Mouse (Mus musculus): ENCODE measurements at regions not wholly inside any gene's neighbourhood (a gene's known extent, or its start where the extent isn't known, plus 50 kb on each side); places are given as distances from the start of the nearest gene placed in this dataset.

GRCm38 (mm10) chr9:61207423-61208150 lies 164.6 kb upstream of the Tle3 start:
- Histone ChIP-seq H3K4me2 (ENCODE audit: low read length) (no peak overlapping the region), H3K9ac (ENCODE audit: low read length) (no peak overlapping the region), H3K9me3 (ENCODE audit: control insufficient read depth, low read length) (no peaks in the 10 kb centered on the region), H3K4me1 (replicated peaks; ENCODE audit: control insufficient read depth, insufficient read depth, low read length) (no peaks in the 10 kb centered on the region), H3K27me3 (replicated peaks; ENCODE audit: control insufficient read depth, insufficient read depth, low read length) (no peaks in the 10 kb centered on the region), H3K27ac (ENCODE audit: low read depth) (no peak overlapping the region), H3K4me3 (ENCODE audit: low read depth, low read length) (no peak overlapping the region), H3K36me3 (ENCODE audit: control insufficient read depth, insufficient read depth, low read length) (no peaks in the 10 kb centered on the region)
- DNase-seq (ENCODE audit: low spot score) (no peak), ATAC-seq (replicated peaks; ENCODE audit: low FRiP score, low TSS enrichment, low read depth) (no peak)
- 91% methylated on average over 13 of the region's 13 CpGs for WGBS

DNA sequence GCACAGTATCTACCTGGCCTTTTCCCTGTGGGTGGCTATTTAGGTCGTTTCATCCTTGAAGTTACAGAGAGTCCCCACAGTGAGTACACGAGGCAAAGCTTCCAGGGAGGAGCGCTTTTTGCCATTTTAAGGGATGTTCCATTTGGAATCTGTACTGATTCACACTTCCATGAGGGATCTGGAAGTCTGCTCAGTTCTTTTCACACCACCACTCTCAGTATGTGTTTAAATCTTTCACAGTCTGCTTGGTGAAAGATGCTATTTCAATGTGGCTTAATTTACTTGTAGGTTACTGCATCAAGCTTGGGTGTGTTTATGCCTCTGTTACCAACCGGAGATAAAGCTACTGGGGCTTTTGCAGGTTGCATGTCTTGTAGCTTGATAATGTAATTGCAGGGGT lies 160.5 kb upstream of the Tle3 start:
- WGBS: 49% methylated on average over 4 of the region's 4 CpGs
- H3K36me3 ChIP-seq (ENCODE audit: control insufficient read depth, insufficient read depth, low read length): no peaks in the 10 kb centered on the region
- no peaks in the 10 kb centered on the region for H3K9me3 ChIP-seq (ENCODE audit: control insufficient read depth, low read length)
- DNase-seq (ENCODE audit: low spot score) (no peak), ATAC-seq (replicated peaks; ENCODE audit: low FRiP score, low TSS enrichment, low read depth) (no peak)
- no peaks in the 10 kb centered on the region for H3K27me3 ChIP-seq (replicated peaks; ENCODE audit: control insufficient read depth, insufficient read depth, low read length)
- H3K9ac ChIP-seq (ENCODE audit: low read length): no peak overlapping the region
- no peak overlapping the region for H3K4me2 ChIP-seq (ENCODE audit: low read length)
- peaks cover 5% of the 10 kb centered on the region; the same call in 1 of the 2 replicates for H3K4me1 ChIP-seq (replicated peaks; ENCODE audit: control insufficient read depth, insufficient read depth, low read length)
- H3K27ac ChIP-seq (ENCODE audit: low read depth): no peak overlapping the region
- no peak overlapping the region for H3K4me3 ChIP-seq (ENCODE audit: low read depth, low read length)

- H3K9ac ChIP-seq (ENCODE audit: low read length): no peak overlapping the region
- peaks cover 5% of the 10 kb centered on the region; the same call in 1 of the 2 replicates for H3K4me1 ChIP-seq (replicated peaks; ENCODE audit: control insufficient read depth, insufficient read depth, low read length)
- H3K27ac ChIP-seq (ENCODE audit: low read depth): peak overlapping the region; percentile 29; the same call in 1 of the 2 replicates
- no peaks in the 10 kb centered on the region for H3K27me3 ChIP-seq (replicated peaks; ENCODE audit: control insufficient read depth, insufficient read depth, low read length)
- 15% methylated on average over 6 of the region's 6 CpGs for WGBS
- H3K4me3 ChIP-seq (ENCODE audit: low read depth, low read length): no peak overlapping the region
- H3K9me3 ChIP-seq (ENCODE audit: control insufficient read depth, low read length): no peaks in the 10 kb centered on the region
- no peak overlapping the region for H3K4me2 ChIP-seq (ENCODE audit: low read length)
- ATAC-seq (replicated peaks; ENCODE audit: low FRiP score, low TSS enrichment, low read depth) (0 out of 2 replicates have a peak, but pooled peaks have one; percentile 32), DNase-seq (ENCODE audit: low spot score) (no peak)
- H3K36me3 ChIP-seq (ENCODE audit: control insufficient read depth, insufficient read depth, low read length): no peaks in the 10 kb centered on the region
Measured at GRCm38 (mm10) chr9:61214943-61215342, 157.2 kb upstream of the Tle3 start.

DNA sequence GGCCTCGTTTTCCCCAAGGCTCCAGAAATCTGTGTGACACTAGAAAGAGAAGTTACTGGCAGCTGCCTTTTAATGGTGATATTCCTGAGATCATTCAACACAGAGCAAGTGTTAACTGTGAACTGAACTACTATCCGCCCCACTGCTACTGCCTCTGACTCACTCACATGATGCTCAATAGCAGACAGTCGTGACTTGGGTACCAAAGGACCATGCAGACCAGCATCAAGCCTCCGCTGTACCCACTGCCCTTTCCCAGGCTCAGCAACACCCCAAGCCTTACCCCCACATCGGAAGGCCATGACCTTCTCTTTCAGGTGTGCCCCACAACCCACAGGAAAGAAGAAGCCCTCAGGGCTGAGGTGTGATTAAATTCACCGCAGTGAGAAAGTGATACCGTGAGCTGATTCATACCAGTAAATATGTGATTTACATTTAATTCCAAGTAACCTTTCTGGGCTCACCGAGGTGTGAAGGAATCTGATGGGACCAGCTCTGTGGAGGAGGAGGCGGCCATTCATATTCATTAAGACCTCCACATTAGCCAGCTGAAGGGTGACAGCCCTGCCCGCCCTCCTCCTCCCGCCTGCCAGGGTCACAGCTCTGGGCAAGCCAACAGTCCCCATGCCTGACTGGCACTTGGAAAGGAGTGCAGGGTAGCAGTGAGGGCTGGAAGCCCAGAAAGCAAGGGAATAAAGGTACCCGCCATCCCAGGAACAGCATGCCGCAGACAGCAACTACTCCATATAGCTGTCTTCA lies 156.0 kb upstream of the Tle3 start:
- H3K4me1 ChIP-seq (replicated peaks; ENCODE audit: control insufficient read depth, insufficient read depth, low read length): peaks cover 5% of the 10 kb centered on the region; the same call in 1 of the 2 replicates
- no peaks in the 10 kb centered on the region for H3K27me3 ChIP-seq (replicated peaks; ENCODE audit: control insufficient read depth, insufficient read depth, low read length)
- no peak overlapping the region for H3K9ac ChIP-seq (ENCODE audit: low read length)
- no peak overlapping the region for H3K27ac ChIP-seq (ENCODE audit: low read depth)
- H3K9me3 ChIP-seq (ENCODE audit: control insufficient read depth, low read length): no peaks in the 10 kb centered on the region
- no peak for DNase-seq (ENCODE audit: low spot score)
- WGBS: 82% methylated on average over 13 of the region's 13 CpGs
- H3K4me3 ChIP-seq (ENCODE audit: low read depth, low read length): no peak overlapping the region
- no peak overlapping the region for H3K4me2 ChIP-seq (ENCODE audit: low read length)
- H3K36me3 ChIP-seq (ENCODE audit: control insufficient read depth, insufficient read depth, low read length): no peaks in the 10 kb centered on the region
- ATAC-seq (replicated peaks; ENCODE audit: low FRiP score, low TSS enrichment, low read depth): no peak

- Histone ChIP-seq H3K36me3 (ENCODE audit: control insufficient read depth, insufficient read depth, low read length) (no peaks in the 10 kb centered on the region), H3K4me3 (ENCODE audit: low read depth, low read length) (no peak overlapping the region), H3K4me1 (replicated peaks; ENCODE audit: control insufficient read depth, insufficient read depth, low read length) (peaks cover 5% of the 10 kb centered on the region; the same call in 1 of the 2 replicates), H3K27me3 (replicated peaks; ENCODE audit: control insufficient read depth, insufficient read depth, low read length) (no peaks in the 10 kb centered on the region), H3K27ac (ENCODE audit: low read depth) (no peak overlapping the region), H3K9ac (ENCODE audit: low read length) (no peak overlapping the region), H3K9me3 (ENCODE audit: control insufficient read depth, low read length) (0 out of 2 replicates have a peak, but pooled peaks cover 5% of the 10 kb centered on the region), H3K4me2 (ENCODE audit: low read length) (no peak overlapping the region)
- DNase-seq (ENCODE audit: low spot score) (no peak), ATAC-seq (replicated peaks; ENCODE audit: low FRiP score, low TSS enrichment, low read depth) (no peak)
- WGBS: 81% methylated on average over 9 of the region's 9 CpGs
Measured at GRCm38 (mm10) chr9:61220017-61220416, 152.1 kb upstream of the Tle3 start.

GRCm38 (mm10) chr9:61222212-61223003 lies 149.8 kb upstream of the Tle3 start:
- Histone ChIP-seq H3K4me3 (ENCODE audit: low read depth, low read length) (no peak overlapping the region), H3K36me3 (ENCODE audit: control insufficient read depth, insufficient read depth, low read length) (no peaks in the 10 kb centered on the region), H3K9ac (ENCODE audit: low read length) (no peak overlapping the region), H3K27me3 (replicated peaks; ENCODE audit: control insufficient read depth, insufficient read depth, low read length) (no peaks in the 10 kb centered on the region), H3K27ac (ENCODE audit: low read depth) (no peak overlapping the region), H3K9me3 (ENCODE audit: control insufficient read depth, low read length) (0 out of 2 replicates have a peak, but pooled peaks cover 5% of the 10 kb centered on the region), H3K4me2 (ENCODE audit: low read length) (no peak overlapping the region), H3K4me1 (replicated peaks; ENCODE audit: control insufficient read depth, insufficient read depth, low read length) (no peaks in the 10 kb centered on the region)
- no peak for ATAC-seq (replicated peaks; ENCODE audit: low FRiP score, low TSS enrichment, low read depth)
- no peak for DNase-seq (ENCODE audit: low spot score)
- WGBS: 90% methylated on average over 18 of the region's 18 CpGs

DNA sequence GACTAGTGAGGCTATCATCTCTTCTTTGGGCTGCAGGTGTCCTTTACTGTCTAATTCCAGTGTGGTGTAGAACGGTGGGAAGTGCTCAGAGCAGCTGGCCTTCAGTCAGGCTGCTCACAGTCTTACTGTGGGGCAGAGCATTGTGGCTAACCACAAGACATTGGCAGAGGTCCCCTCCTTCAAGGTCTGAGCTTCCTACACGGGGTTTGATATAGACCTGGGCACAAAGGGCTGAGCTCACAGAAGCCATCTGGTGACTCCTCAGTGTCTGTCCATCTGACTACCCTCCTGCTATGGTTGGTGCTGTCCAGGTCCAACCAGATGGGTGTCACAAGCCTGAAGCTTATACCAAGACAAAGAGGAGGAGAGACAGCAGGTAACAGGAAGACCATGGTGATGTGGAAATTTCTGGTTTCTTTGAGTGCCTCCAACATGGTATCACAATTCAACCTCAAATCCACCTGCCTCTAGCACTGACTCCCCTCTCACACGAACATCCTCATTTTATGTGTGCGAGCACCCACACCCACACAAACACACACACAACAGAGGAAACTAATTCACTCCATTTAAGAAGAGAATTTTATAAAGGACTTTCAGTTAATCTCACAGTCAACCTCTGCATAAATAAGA lies 147.0 kb upstream of the Tle3 start:
- no peaks in the 10 kb centered on the region for H3K36me3 ChIP-seq (ENCODE audit: control insufficient read depth, insufficient read depth, low read length)
- WGBS: 81% methylated on average over 4 of the region's 4 CpGs
- H3K4me3 ChIP-seq (ENCODE audit: low read depth, low read length): no peak overlapping the region
- H3K27me3 ChIP-seq (replicated peaks; ENCODE audit: control insufficient read depth, insufficient read depth, low read length): no peaks in the 10 kb centered on the region
- H3K9me3 ChIP-seq (ENCODE audit: control insufficient read depth, low read length): 0 out of 2 replicates have a peak, but pooled peaks cover 5% of the 10 kb centered on the region
- no peak overlapping the region for H3K4me2 ChIP-seq (ENCODE audit: low read length)
- H3K9ac ChIP-seq (ENCODE audit: low read length): no peak overlapping the region
- DNase-seq (ENCODE audit: low spot score): no peak
- no peak overlapping the region for H3K27ac ChIP-seq (ENCODE audit: low read depth)
- no peaks in the 10 kb centered on the region for H3K4me1 ChIP-seq (replicated peaks; ENCODE audit: control insufficient read depth, insufficient read depth, low read length)
- no peak for ATAC-seq (replicated peaks; ENCODE audit: low FRiP score, low TSS enrichment, low read depth)

- 0 out of 2 replicates have a peak, but pooled peaks cover 5% of the 10 kb centered on the region for H3K9me3 ChIP-seq (ENCODE audit: control insufficient read depth, low read length)
- 100% methylated on average over 1 of the region's 1 CpGs for WGBS
- H3K27ac ChIP-seq (ENCODE audit: low read depth): no peak overlapping the region
- H3K27me3 ChIP-seq (replicated peaks; ENCODE audit: control insufficient read depth, insufficient read depth, low read length): no peaks in the 10 kb centered on the region
- H3K4me3 ChIP-seq (ENCODE audit: low read depth, low read length): no peak overlapping the region
- no peaks in the 10 kb centered on the region for H3K36me3 ChIP-seq (ENCODE audit: control insufficient read depth, insufficient read depth, low read length)
- no peaks in the 10 kb centered on the region for H3K4me1 ChIP-seq (replicated peaks; ENCODE audit: control insufficient read depth, insufficient read depth, low read length)
- ATAC-seq (replicated peaks; ENCODE audit: low FRiP score, low TSS enrichment, low read depth): no peak
- H3K4me2 ChIP-seq (ENCODE audit: low read length): no peak overlapping the region
- H3K9ac ChIP-seq (ENCODE audit: low read length): no peak overlapping the region
- DNase-seq (ENCODE audit: low spot score): no peak
Measured at GRCm38 (mm10) chr9:61225882-61226281, 146.3 kb upstream of the Tle3 start.
